Mouse (Mus musculus) embryonic fibroblast, embryonic 13.5 days (primary cell): Measurements from ENCODE around the gene 1500011B03Rik.

Source experiments
- CTCF ChIP-seq: IDR thresholded peaks from 2 replicates; pipeline ENCODE4 v1.5.1; 2011; ENCODE audit warnings: mild to moderate bottlenecking, control low read depth, low read length, moderate library complexity, borderline replicate concordance; ENCODE audit not compliant: insufficient read depth
- POLR2A ChIP-seq: IDR thresholded peaks from 2 replicates; pipeline ENCODE4 v1.6.1; 2011; ENCODE audit warnings: low read depth, mild to moderate bottlenecking, control low read depth, low read length, moderate library complexity

- TF ChIP-seq POLR2A, result no peak
- no peak for TF ChIP-seq CTCF
Observed at GRCm38 (mm10) chr5:114796299-114797012, 26.8 kb downstream of the 1500011B03Rik start.
